ENCODE assay signal across 7 mouse cellular contexts in genomic region chr7:115217255-115217654, GRCm38 (mm10).
DNase-seq lines count a peak whose midpoint lies in the region; ATAC-seq lines count a peak whose summit lies in the region.

No protein-coding gene starts in this region.

- peak overlapping the region; percentile 59 for H3K4me2 ChIP-seq in forebrain, embryonic 12.5 days
- H3K4me2 ChIP-seq in intestine, embryonic 15.5 days (replicated peaks) = peak overlapping the region; percentile 85
- peak overlapping the region; percentile 55 for H3K4me2 ChIP-seq in midbrain, embryonic 16.5 days (ENCODE audit: low read length)

- DNase-seq in urinary bladder, postnatal 14 days (ENCODE audit: low spot score) = no peak
- no peak for DNase-seq in right cerebral cortex, postnatal 14 days

- H3K4me1 ChIP-seq in megakaryocyte, embryonic 14.5 days = peaks cover 12% of the 10 kb centered on the region
- H3K4me1 ChIP-seq in forebrain, embryonic 12.5 days = peaks cover 29% of the 10 kb centered on the region
- 0 out of 2 replicates have a peak, but pooled peaks cover 10% of the 10 kb centered on the region for H3K4me1 ChIP-seq in intestine, embryonic 15.5 days (replicated peaks)
- H3K4me1 ChIP-seq in midbrain, embryonic 16.5 days (ENCODE audit: control insufficient read depth, insufficient read depth, low read length) = peaks cover 18% of the 10 kb centered on the region

- peaks cover 25% of the 10 kb centered on the region for H3K27me3 ChIP-seq in megakaryocyte, embryonic 14.5 days (replicated peaks)
- H3K27me3 ChIP-seq in forebrain, embryonic 12.5 days = peaks cover 20% of the 10 kb centered on the region; the same call in 1 of the 2 replicates
- no peaks in the 10 kb centered on the region for H3K27me3 ChIP-seq in intestine, embryonic 15.5 days (replicated peaks)
- H3K27me3 ChIP-seq in midbrain, embryonic 16.5 days (ENCODE audit: control insufficient read depth, insufficient read depth, low read depth, low read length) = 0 out of 2 replicates have a peak, but pooled peaks cover 2% of the 10 kb centered on the region

- 3% methylated on average over 5 of the region's 5 CpGs for WGBS in forebrain, embryonic 12.5 days
- 14% methylated on average over 5 of the region's 5 CpGs for WGBS in intestine, embryonic 15.5 days
- 4% methylated on average over 5 of the region's 5 CpGs for WGBS in midbrain, embryonic 16.5 days

- ATAC-seq in megakaryocyte, adult 5-6 weeks (ENCODE audit: poor library complexity, severe bottlenecking) = no peak
- peak; percentile 12 for ATAC-seq in forebrain, embryonic 12.5 days (ENCODE audit: low FRiP score)
- peak; percentile 57 for ATAC-seq in intestine, embryonic 15.5 days
- ATAC-seq in midbrain, embryonic 16.5 days = peak; percentile 65

- no peaks in the 10 kb centered on the region for H3K9me3 ChIP-seq in megakaryocyte, embryonic 14.5 days
- no peaks in the 10 kb centered on the region for H3K9me3 ChIP-seq in forebrain, embryonic 12.5 days
- H3K9me3 ChIP-seq in intestine, embryonic 15.5 days = no peaks in the 10 kb centered on the region
- no peaks in the 10 kb centered on the region for H3K9me3 ChIP-seq in midbrain, embryonic 16.5 days (replicated peaks; ENCODE audit: control insufficient read depth, low read length, poor library complexity, severe bottlenecking)

- peak overlapping the region; percentile 70 for H3K4me3 ChIP-seq in megakaryocyte, embryonic 14.5 days (replicated peaks)
- peak overlapping the region; percentile 28 for H3K4me3 ChIP-seq in forebrain, embryonic 12.5 days (replicated peaks)
- H3K4me3 ChIP-seq in intestine, embryonic 15.5 days (replicated peaks) = peak overlapping the region; percentile 33
- H3K4me3 ChIP-seq in midbrain, embryonic 16.5 days (ENCODE audit: low read depth, low read length) = peak overlapping the region; percentile 20; the same call in 1 of the 2 replicates

- no peaks in the 10 kb centered on the region for H3K36me3 ChIP-seq in megakaryocyte, embryonic 14.5 days (replicated peaks; ENCODE audit: low read length)
- H3K36me3 ChIP-seq in forebrain, embryonic 12.5 days (replicated peaks) = no peaks in the 10 kb centered on the region
- H3K36me3 ChIP-seq in intestine, embryonic 15.5 days = no peaks in the 10 kb centered on the region
- no peaks in the 10 kb centered on the region for H3K36me3 ChIP-seq in midbrain, embryonic 16.5 days (ENCODE audit: control insufficient read depth, insufficient read depth, low read length)

- 0 out of 2 replicates have a peak overlapping the region, but pooled peaks have one; percentile 25 for H3K9ac ChIP-seq in forebrain, embryonic 12.5 days
- H3K9ac ChIP-seq in intestine, embryonic 15.5 days = no peak overlapping the region
- peak overlapping the region; percentile 47; the same call in 1 of the 2 replicates for H3K9ac ChIP-seq in midbrain, embryonic 16.5 days (ENCODE audit: low read depth, low read length)

- 0 out of 2 replicates have a peak overlapping the region, but pooled peaks have one; percentile 36 for H3K27ac ChIP-seq in forebrain, embryonic 12.5 days
- H3K27ac ChIP-seq in intestine, embryonic 15.5 days = no peak overlapping the region
- no peak overlapping the region for H3K27ac ChIP-seq in midbrain, embryonic 16.5 days (ENCODE audit: low read length)

Comparison
In these comparisons a context has a peak if more than half of its experiments do, and no peak if none do; other contexts are left out.
1. H3K4me3 ChIP-seq: peak in every context shown above with its lines; median percentile 70 in megakaryocyte, embryonic 14.5 days; 33 in intestine, embryonic 15.5 days; 28 in forebrain, embryonic 12.5 days; 20 in midbrain, embryonic 16.5 days.